Mouse (Mus musculus): ENCODE measurements around the gene Mkrn1.

GRCm38 (mm10) chr6:39395916-39396315 is 24.3 kb downstream of the Mkrn1 start:
- TF ChIP-seq CTCF (conservative IDR thresholded peaks at IDR 0.05; ENCODE audit: insufficient read depth, insufficient read length, low read depth, low read length) (no peak), POLR2A (IDR thresholded peaks at IDR 0.05; ENCODE audit: low read depth, low read length) (no peak)

Data from kidney, adult 2 months (tissue).